Mouse (Mus musculus): ENCODE data around the gene Ak2. TPM values are rescaled to one million over a fixed set of nuclear protein-coding genes. Genes with fewer than 3 reads are reported as not detected.

Gene Ak2
- polyA plus RNA-seq, 1 experiment from 2014 or later, result 138 TPM

DNA sequence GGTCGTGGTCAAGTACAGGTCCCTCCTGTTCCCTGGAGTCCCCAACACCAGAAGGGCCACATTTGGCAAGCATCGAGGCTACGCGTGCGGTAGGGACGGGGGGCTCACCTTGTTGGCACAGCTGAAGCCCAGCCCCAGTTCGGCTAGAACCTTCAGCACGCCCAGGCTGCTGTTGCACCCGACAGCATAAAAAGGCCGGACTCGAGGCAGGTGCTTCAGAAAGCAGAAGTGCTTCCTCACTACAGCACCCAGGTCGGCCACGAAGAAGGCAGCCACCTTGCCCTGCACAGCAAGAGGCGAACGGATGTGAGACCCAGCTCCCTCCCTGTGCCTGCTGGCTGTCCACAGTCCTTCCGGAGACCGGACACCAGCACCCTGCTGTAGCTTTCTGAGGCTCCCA lies 32.1 kb upstream of the Ak2 start:
- no peak for TF ChIP-seq CTCF (IDR thresholded peaks at IDR 0.05; ENCODE audit: low read depth)
- TF ChIP-seq EP300 (optimal IDR thresholded peaks at IDR 0.05), result no peak
- DNase-seq (ENCODE audit: low spot score), result no peak
- no peaks in the 10 kb centered on the region for H3K36me3 ChIP-seq (ENCODE audit: control insufficient read depth, insufficient read depth, low read length)
- H3K27me3 ChIP-seq (ENCODE audit: control insufficient read depth, insufficient read depth, low read length), result no peaks in the 10 kb centered on the region
- H3K4me1 ChIP-seq (replicated peaks; ENCODE audit: control insufficient read depth, insufficient read depth), result no peaks in the 10 kb centered on the region
- WGBS, result 89% methylated on average over 17 of the region's 17 CpGs
- no peak overlapping the region for H3K4me2 ChIP-seq (replicated peaks; ENCODE audit: low read depth)
- H3K4me3 ChIP-seq (ENCODE audit: low read depth, low read length), result no peak overlapping the region
- H3K9me3 ChIP-seq (ENCODE audit: control insufficient read depth, low read length), result no peaks in the 10 kb centered on the region
- no peak overlapping the region for H3K9ac ChIP-seq (ENCODE audit: low read length)
- ATAC-seq (ENCODE audit: low FRiP score, low TSS enrichment), result no peak
- H3K27ac ChIP-seq (replicated peaks), result no peak overlapping the region

DNA sequence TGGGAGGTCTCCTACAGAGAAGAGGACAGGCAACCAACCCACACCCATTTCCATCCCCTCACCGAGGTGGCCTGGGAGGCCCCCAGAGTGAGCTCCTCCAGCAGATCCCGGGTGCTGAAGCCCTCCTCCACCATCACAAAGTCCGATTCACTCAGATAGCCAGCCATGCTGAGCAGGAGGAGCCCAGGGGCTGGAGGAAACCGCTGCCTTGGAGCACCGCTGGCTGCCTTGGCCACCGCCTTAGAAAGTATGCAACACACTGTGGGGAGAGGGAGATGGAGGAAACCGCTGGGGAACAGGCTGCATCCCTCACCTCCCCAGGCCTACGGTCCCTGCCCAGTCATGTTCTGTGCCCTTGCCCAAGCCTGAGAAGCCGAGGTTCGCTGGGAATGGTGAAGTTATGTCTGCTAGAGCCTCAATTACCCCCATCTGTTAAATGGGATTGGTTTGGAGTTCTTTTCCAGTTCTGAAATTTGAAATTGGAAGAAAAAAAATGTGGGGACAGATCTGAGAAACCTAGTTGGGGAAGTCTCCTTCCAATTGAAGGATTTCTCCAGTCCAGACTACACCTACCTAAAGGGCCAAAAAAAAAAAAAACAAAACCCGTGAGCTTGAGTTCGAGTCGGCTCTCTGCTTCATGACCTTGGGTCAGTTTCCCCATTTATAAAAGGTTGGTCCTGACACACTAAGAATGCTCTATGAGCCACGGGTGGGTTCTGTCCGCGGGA lies 30.3 kb upstream of the Ak2 start:
- 0 out of 2 replicates have a peak overlapping the region, but pooled peaks have one; percentile 58 for H3K27ac ChIP-seq (replicated peaks)
- H3K4me1 ChIP-seq (replicated peaks; ENCODE audit: control insufficient read depth, insufficient read depth), result no peaks in the 10 kb centered on the region
- no peak for DNase-seq (ENCODE audit: low spot score)
- H3K4me2 ChIP-seq (replicated peaks; ENCODE audit: low read depth), result peak overlapping the region; percentile 90
- peak overlapping the region; percentile 81 for H3K9ac ChIP-seq (ENCODE audit: low read length)
- ATAC-seq (ENCODE audit: low FRiP score, low TSS enrichment), result no peak
- H3K4me3 ChIP-seq (ENCODE audit: low read depth, low read length), result peak overlapping the region; percentile 69
- TF ChIP-seq EP300 (optimal IDR thresholded peaks at IDR 0.05) (no peak), CTCF (IDR thresholded peaks at IDR 0.05; ENCODE audit: low read depth) (no peak)
- H3K36me3 ChIP-seq (ENCODE audit: control insufficient read depth, insufficient read depth, low read length), result no peaks in the 10 kb centered on the region
- no peaks in the 10 kb centered on the region for H3K27me3 ChIP-seq (ENCODE audit: control insufficient read depth, insufficient read depth, low read length)
- WGBS, result 11% methylated on average over 16 of the region's 16 CpGs
- H3K9me3 ChIP-seq (ENCODE audit: control insufficient read depth, low read length), result no peaks in the 10 kb centered on the region

DNA sequence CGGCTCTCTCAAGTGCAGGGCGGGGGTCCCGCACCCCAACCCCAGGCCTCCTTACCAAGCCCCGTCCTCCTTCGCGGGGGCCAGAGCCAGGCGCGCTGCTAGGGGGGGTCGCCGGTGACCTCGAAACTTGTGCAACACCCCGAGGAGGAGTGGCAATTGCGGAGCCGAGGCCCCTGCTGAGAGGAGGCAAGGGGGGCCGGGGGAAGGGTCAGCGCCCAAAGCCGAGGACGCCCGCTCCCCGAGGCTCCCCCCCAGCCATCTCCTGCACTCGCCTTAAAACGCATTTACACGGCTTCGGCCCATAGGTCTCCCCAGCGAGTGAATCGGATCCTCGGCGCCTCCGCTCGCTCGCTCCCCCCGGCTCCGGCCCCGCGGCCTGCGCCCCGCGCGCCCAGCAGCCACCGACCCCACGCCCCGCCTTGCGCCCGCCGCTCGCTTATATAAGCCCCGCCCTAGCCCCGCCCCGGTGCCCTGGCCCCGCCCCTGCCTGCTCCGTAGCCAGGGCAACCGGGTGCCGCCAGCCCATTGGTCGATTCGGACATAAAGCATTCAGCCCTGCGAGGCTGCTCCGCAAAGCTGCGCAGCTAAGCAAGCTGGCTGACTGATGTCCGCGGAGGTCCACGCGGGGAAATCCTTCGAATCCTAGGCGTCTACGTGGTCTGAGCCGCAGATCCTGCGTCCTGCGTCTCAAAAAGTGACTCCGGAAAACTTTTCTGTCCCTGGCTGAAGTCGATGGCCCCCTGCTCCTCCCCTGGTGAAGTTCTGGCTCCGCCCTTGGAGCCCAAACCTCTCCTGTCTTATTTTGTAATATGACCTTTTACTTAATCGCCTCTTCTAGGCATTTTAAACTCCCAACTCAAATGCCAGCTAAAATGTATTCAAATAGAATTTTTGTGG lies 29.5 kb upstream of the Ak2 start, which contains the start of gene Azin2:
Gene Azin2 (minus strand): TSS at position 414 of the 897 bp plus-strand sequence.
- no peaks in the 10 kb centered on the region for H3K27me3 ChIP-seq (ENCODE audit: control insufficient read depth, insufficient read depth, low read length)
- H3K9me3 ChIP-seq (ENCODE audit: control insufficient read depth, low read length), result no peaks in the 10 kb centered on the region
- peak within 1 kb of the TSS; percentile 81 for H3K9ac ChIP-seq (ENCODE audit: low read length)
- H3K4me3 ChIP-seq (ENCODE audit: low read depth, low read length), result peak within 1 kb of the TSS; percentile 69
- DNase-seq (ENCODE audit: low spot score), result peak; percentile 94
- H3K27ac ChIP-seq (replicated peaks), result peak within 1 kb of the TSS; percentile 67
- no peaks in the 10 kb centered on the region for H3K36me3 ChIP-seq (ENCODE audit: control insufficient read depth, insufficient read depth, low read length)
- TF ChIP-seq EP300 (optimal IDR thresholded peaks at IDR 0.05) (no peak), CTCF (IDR thresholded peaks at IDR 0.05; ENCODE audit: low read depth) (no peak)
- peak; percentile 95 for ATAC-seq (ENCODE audit: low FRiP score, low TSS enrichment)
- no peaks in the 10 kb centered on the region for H3K4me1 ChIP-seq (replicated peaks; ENCODE audit: control insufficient read depth, insufficient read depth)
- peak within 1 kb of the TSS; percentile 90 for H3K4me2 ChIP-seq (replicated peaks; ENCODE audit: low read depth)
- WGBS, result under 1% methylated on average over 41 of the region's 72 CpGs

DNA sequence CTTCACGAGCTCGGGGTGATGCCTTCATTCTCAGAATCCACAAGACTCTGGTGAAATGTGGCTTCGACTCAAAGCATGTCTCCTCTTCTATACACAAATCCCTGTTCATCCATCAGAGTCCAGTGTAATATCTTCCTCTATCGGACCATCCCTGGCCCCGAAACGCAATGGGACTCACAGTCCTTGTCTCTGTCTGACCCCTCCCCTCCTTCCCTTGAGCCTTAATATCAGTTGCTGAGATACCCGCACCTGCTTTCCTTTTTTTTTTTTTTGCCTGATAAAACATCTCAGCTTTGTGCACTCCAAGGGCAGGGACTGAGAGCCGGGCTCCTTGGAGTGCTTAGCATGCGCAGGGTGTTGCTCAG lies 28.9 kb upstream of the Ak2 start:
- H3K27ac ChIP-seq (replicated peaks), result no peak overlapping the region
- H3K9me3 ChIP-seq (ENCODE audit: control insufficient read depth, low read length), result no peaks in the 10 kb centered on the region
- peak overlapping the region; percentile 69 for H3K4me3 ChIP-seq (ENCODE audit: low read depth, low read length)
- 1% methylated on average over 9 of the region's 9 CpGs for WGBS
- ATAC-seq (ENCODE audit: low FRiP score, low TSS enrichment) (no peak), DNase-seq (ENCODE audit: low spot score) (no peak)
- peak overlapping the region; percentile 81 for H3K9ac ChIP-seq (ENCODE audit: low read length)
- no peaks in the 10 kb centered on the region for H3K4me1 ChIP-seq (replicated peaks; ENCODE audit: control insufficient read depth, insufficient read depth)
- no peak for TF ChIP-seq EP300 (optimal IDR thresholded peaks at IDR 0.05)
- TF ChIP-seq CTCF (IDR thresholded peaks at IDR 0.05; ENCODE audit: low read depth), result no peak
- no peaks in the 10 kb centered on the region for H3K36me3 ChIP-seq (ENCODE audit: control insufficient read depth, insufficient read depth, low read length)
- no peaks in the 10 kb centered on the region for H3K27me3 ChIP-seq (ENCODE audit: control insufficient read depth, insufficient read depth, low read length)
- peak overlapping the region; percentile 90 for H3K4me2 ChIP-seq (replicated peaks; ENCODE audit: low read depth)

DNA sequence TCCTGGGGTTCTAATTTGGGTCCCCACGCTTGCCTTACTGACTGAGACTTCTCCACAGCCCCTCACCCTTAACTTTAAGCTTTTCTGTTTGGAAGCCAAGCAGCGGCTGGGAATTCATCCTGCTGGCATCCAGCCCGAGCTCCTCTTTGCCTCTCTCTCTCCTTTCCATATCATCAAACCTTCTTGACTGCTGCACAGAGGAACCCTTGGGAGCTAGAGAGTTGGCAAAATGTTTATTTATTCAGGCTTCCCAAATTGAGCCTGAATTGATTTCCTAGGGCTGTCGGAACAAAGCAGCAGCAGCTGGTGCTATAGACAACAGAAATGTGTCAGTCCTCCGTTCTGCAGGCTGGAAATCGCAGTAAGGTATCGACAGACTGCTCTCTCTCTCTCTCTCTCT lies 25.0 kb upstream of the Ak2 start:
- Histone ChIP-seq H3K36me3 (ENCODE audit: control insufficient read depth, insufficient read depth, low read length) (no peaks in the 10 kb centered on the region), H3K9me3 (ENCODE audit: control insufficient read depth, low read length) (no peaks in the 10 kb centered on the region), H3K27ac (replicated peaks) (no peak overlapping the region), H3K4me1 (replicated peaks; ENCODE audit: control insufficient read depth, insufficient read depth) (no peaks in the 10 kb centered on the region), H3K4me2 (replicated peaks; ENCODE audit: low read depth) (no peak overlapping the region), H3K27me3 (ENCODE audit: control insufficient read depth, insufficient read depth, low read length) (no peaks in the 10 kb centered on the region), H3K9ac (ENCODE audit: low read length) (no peak overlapping the region), H3K4me3 (ENCODE audit: low read depth, low read length) (no peak overlapping the region)
- no peak for TF ChIP-seq CTCF (IDR thresholded peaks at IDR 0.05; ENCODE audit: low read depth)
- TF ChIP-seq EP300 (optimal IDR thresholded peaks at IDR 0.05), result no peak
- DNase-seq (ENCODE audit: low spot score), result no peak
- 23% methylated on average over 7 of the region's 7 CpGs for WGBS
- no peak for ATAC-seq (ENCODE audit: low FRiP score, low TSS enrichment)

All from stomach, postnatal 0 days (tissue).